In genomic region chr10:62650358-62650782, GRCm38 (mm10) we compare ENCODE assay signal across 8 mouse cellular contexts. TPM values are rescaled to one million over a fixed set of nuclear protein-coding genes. Genes with fewer than 3 reads are reported as not detected.
DNase-seq lines count a peak whose midpoint lies in the region; TF ChIP-seq lines count a peak whose summit lies in the region.

No protein-coding gene starts in this region.

- DNase-seq in embryo, embryonic 10.5 days (ENCODE audit: low spot score) = peak; percentile 43
- no peak for DNase-seq in embryo, embryonic 9.5 days (ENCODE audit: extremely low spot score)
- no peak for DNase-seq in thymus, adult 2 months
- no peak for DNase-seq in thymus, postnatal 4 days
- DNase-seq in limb, embryonic 10.5 days (ENCODE audit: low spot score) = no peak
- DNase-seq in frontal cortex, postnatal 14 days (ENCODE audit: low spot score in 2 of 2) = no peak
- no peak for DNase-seq in layer of hippocampus, adult 11-12 months (ENCODE audit: low spot score)

- H3K27me3 ChIP-seq in thymus, adult 2 months (ENCODE audit: control insufficient read depth, insufficient read depth, low read length) = no peaks in the 10 kb centered on the region
- H3K27me3 ChIP-seq in limb, embryonic 10.5 days (ENCODE audit: low read depth, poor library complexity, severe bottlenecking) = no peaks in the 10 kb centered on the region
- no peaks in the 10 kb centered on the region for H3K27me3 ChIP-seq in myocyte (ENCODE audit: control insufficient read depth, insufficient read depth, insufficient read length)

- H3K79me2 ChIP-seq in myocyte (ENCODE audit: control insufficient read depth, insufficient read depth) = peaks cover 53% of the 10 kb centered on the region

- TF ChIP-seq CTCF in thymus, adult 2 months (IDR thresholded peaks at IDR 0.05; ENCODE audit: borderline replicate concordance, control insufficient read depth, extremely low read depth, insufficient read depth, low read length, poor library complexity) = no peak

- H3K9me3 ChIP-seq in limb, embryonic 10.5 days (replicated peaks) = no peaks in the 10 kb centered on the region

- H3K4me2 ChIP-seq in myocyte (ENCODE audit: low read depth) = peak overlapping the region; percentile 95

- peak overlapping the region; percentile 83 for H3K4me3 ChIP-seq in thymus, adult 2 months (ENCODE audit: control insufficient read depth, insufficient read depth, low read length)
- H3K4me3 ChIP-seq in limb, embryonic 10.5 days = peak overlapping the region; percentile 88
- H3K4me3 ChIP-seq in myocyte = peak overlapping the region; percentile 90

- H3ac ChIP-seq in myocyte (ENCODE audit: control insufficient read depth, insufficient read length) = peak overlapping the region; percentile 75

- no peak for TF ChIP-seq POLR2A in thymus, adult 2 months (IDR thresholded peaks at IDR 0.05; ENCODE audit: control insufficient read depth, extremely low read depth, insufficient read depth, low read length, poor library complexity)
- TF ChIP-seq POLR2A in myocyte (IDR thresholded peaks at IDR 0.05; ENCODE audit: insufficient read length, low read depth) = no peak

- peaks cover 13% of the 10 kb centered on the region for H3K36me3 ChIP-seq in thymus, adult 2 months (ENCODE audit: control insufficient read depth, insufficient read depth, low read length)
- H3K36me3 ChIP-seq in limb, embryonic 10.5 days = peaks cover 33% of the 10 kb centered on the region
- peaks cover 15% of the 10 kb centered on the region for H3K36me3 ChIP-seq in myocyte (ENCODE audit: control insufficient read depth, insufficient read depth)

- 0 out of 2 replicates have a peak, but pooled peaks cover 2% of the 10 kb centered on the region for H3K4me1 ChIP-seq in thymus, adult 2 months (replicated peaks; ENCODE audit: control insufficient read depth, insufficient read depth, low read length)
- H3K4me1 ChIP-seq in limb, embryonic 10.5 days = peaks cover 12% of the 10 kb centered on the region

- under 1% methylated on average over 17 of the region's 17 CpGs for WGBS in thymus, adult 2 months
- WGBS in limb, embryonic 10.5 days = under 1% methylated on average over 17 of the region's 17 CpGs

- H3K27ac ChIP-seq in thymus, adult 2 months (ENCODE audit: control insufficient read depth, insufficient read depth, low read length) = peak overlapping the region; percentile 42; the same call in 1 of the 2 replicates
- peak overlapping the region; percentile 95 for H3K27ac ChIP-seq in limb, embryonic 10.5 days

TF ChIP-seq in myocyte, 11 proteins besides CTCF, POLR2A, EP300 and RAD21:
- TF ChIP-seq MAX (IDR thresholded peaks at IDR 0.05; ENCODE audit: low read depth) = no peak
- no peak for TF ChIP-seq TCF12 (IDR thresholded peaks at IDR 0.05; ENCODE audit: insufficient read depth, poor library complexity, severe bottlenecking)
- no peak for TF ChIP-seq TCF3 (IDR thresholded peaks at IDR 0.05; ENCODE audit: insufficient read length, low read depth)
- no peak for TF ChIP-seq USF1 (IDR thresholded peaks at IDR 0.05; ENCODE audit: low read depth)
- no peak for TF ChIP-seq MYOG (IDR thresholded peaks at IDR 0.05; ENCODE audit: control insufficient read depth in 1 of 3, insufficient read depth in 1 of 3, insufficient read length in 2 of 3, low read depth in 2 of 3)
- peak; percentile 44; the same call in 1 of the 2 replicates for TF ChIP-seq CEBPB (IDR thresholded peaks at IDR 0.05; ENCODE audit: insufficient read depth, poor library complexity, severe bottlenecking)
- no peak for TF ChIP-seq MYOD1 (IDR thresholded peaks at IDR 0.05; ENCODE audit: control insufficient read depth in 1 of 3, insufficient read length in 2 of 3, low read depth in 2 of 3)
TF ChIP-seq in myocyte: peak in this region for 1.

RNA-seq across cellular contexts. Expression of gene Ddx50, which starts 0.6 kb away (rescaled TPM):
- 12.9 and 13.6 TPM in 2 replicates for polyA plus RNA-seq in thymus, adult 2 months (2012; rRNA removed)
- polyA plus RNA-seq in limb, embryonic 10.5 days (2016; fragmentation: Nextera tagmentation; extraction: Ambion mirVana) = 113 and 130 TPM in 2 replicates
- polyA plus RNA-seq in myocyte (2012; fragmentation: generic; extraction: Trizol) = 20.0 TPM

RNA-seq across cellular contexts. Expression of gene Ddx21, which starts 48.3 kb away (rescaled TPM):
- polyA plus RNA-seq in thymus, adult 2 months (2012; rRNA removed) = 19.4 and 22.7 TPM in 2 replicates
- 33.3 and 42.1 TPM in 2 replicates for polyA plus RNA-seq in limb, embryonic 10.5 days (2016; fragmentation: Nextera tagmentation; extraction: Ambion mirVana)
- polyA plus RNA-seq in myocyte (2012; fragmentation: generic; extraction: Trizol) = 33.2 TPM
